Mouse (Mus musculus): Measurements from ENCODE around the gene Tm4sf1. TPM values are rescaled to one million over a fixed set of nuclear protein-coding genes. Genes with fewer than 3 reads are reported as not detected.

Tm4sf1 gene
- polyA plus RNA-seq (2012; rRNA removed): 7.4 and 9.2 TPM in 2 replicates

GRCm38 (mm10) chr3:57301921-57302539, at the start of gene Tm4sf1:
Gene Tm4sf1 (minus strand): TSS chr3:57301988.

Other genes starting within 250 kb of the Tm4sf1 start
- 15.0 and 18.1 TPM in 2 replicates for gene Tm4sf4, start 123.3 kb upstream of the Tm4sf1 start, polyA plus RNA-seq (2012; rRNA removed)

All from liver, embryonic 14 days (tissue).